Mouse (Mus musculus) gonadal fat pad, adult 2 months (tissue): Measurements from ENCODE around the gene Kmt2d. TPM values are rescaled to one million over a fixed set of nuclear protein-coding genes. Genes with fewer than 3 reads are reported as not detected.

Experiments used
- DNase-seq: peaks from one replicate; pipeline ENCODE4 v3.0.0-alpha.2; 2012; ENCODE audit warnings: low read depth
- polyA plus RNA-seq: library from polyadenylated mRNA; depleted of rRNA; stranded (reverse); fragments of >200 nt; gene quantifications from 2 replicates; pipeline ENCODE4 v1.2.3, GENCODE M21; 2012

Gene Kmt2d
- polyA plus RNA-seq, 1 experiment: 14.9 TPM

- no peak for DNase-seq
These were observed 11.5 kb downstream of the Kmt2d start for GRCm38 (mm10) chr15:98859319-98860043.

GRCm38 (mm10) chr15:98854214-98854613, 16.8 kb downstream of the Kmt2d start:
- no peak for DNase-seq

GRCm38 (mm10) chr15:98853161-98853937, 17.7 kb downstream of the Kmt2d start:
- no peak for DNase-seq

GRCm38 (mm10) chr15:98852733-98853132, 18.3 kb downstream of the Kmt2d start:
- DNase-seq: no peak

- no peak for DNase-seq
These were observed 18.9 kb downstream of the Kmt2d start for GRCm38 (mm10) chr15:98852071-98852470.

- no peak for DNase-seq
These were observed 19.7 kb downstream of the Kmt2d start for GRCm38 (mm10) chr15:98851229-98851818.

GRCm38 (mm10) chr15:98850668-98851067, 20.3 kb downstream of the Kmt2d start:
- no peak for DNase-seq

GRCm38 (mm10) chr15:98849956-98850600, 20.9 kb downstream of the Kmt2d start:
- no peak for DNase-seq

GRCm38 (mm10) chr15:98849165-98849564, 21.8 kb downstream of the Kmt2d start:
- no peak for DNase-seq

GRCm38 (mm10) chr15:98846140-98846539, 24.9 kb downstream of the Kmt2d start:
- no peak for DNase-seq

GRCm38 (mm10) chr15:98845149-98845548, 25.9 kb downstream of the Kmt2d start:
- no peak for DNase-seq

- no peak for DNase-seq
These were observed 27.3 kb downstream of the Kmt2d start for GRCm38 (mm10) chr15:98843595-98844223.

GRCm38 (mm10) chr15:98839671-98840585, 31.1 kb downstream of the Kmt2d start:
- DNase-seq: no peak

GRCm38 (mm10) chr15:98839161-98839560, 31.8 kb downstream of the Kmt2d start:
- no peak for DNase-seq

- DNase-seq: no peak
These were observed 33.3 kb downstream of the Kmt2d start for GRCm38 (mm10) chr15:98837743-98838103.

- DNase-seq: no peak
These were observed 33.8 kb downstream of the Kmt2d start for GRCm38 (mm10) chr15:98837006-98837742.

- no peak for DNase-seq
These were observed 35.7 kb downstream of the Kmt2d start for GRCm38 (mm10) chr15:98835291-98835690.

- DNase-seq: no peak
These were observed 36.9 kb downstream of the Kmt2d start for GRCm38 (mm10) chr15:98834059-98834458.

- no peak for DNase-seq
These were observed 37.7 kb downstream of the Kmt2d start for GRCm38 (mm10) chr15:98833281-98833680.
